Comparison of ENCODE assay signal across 10 mouse cellular contexts in the genomic region with DNA sequence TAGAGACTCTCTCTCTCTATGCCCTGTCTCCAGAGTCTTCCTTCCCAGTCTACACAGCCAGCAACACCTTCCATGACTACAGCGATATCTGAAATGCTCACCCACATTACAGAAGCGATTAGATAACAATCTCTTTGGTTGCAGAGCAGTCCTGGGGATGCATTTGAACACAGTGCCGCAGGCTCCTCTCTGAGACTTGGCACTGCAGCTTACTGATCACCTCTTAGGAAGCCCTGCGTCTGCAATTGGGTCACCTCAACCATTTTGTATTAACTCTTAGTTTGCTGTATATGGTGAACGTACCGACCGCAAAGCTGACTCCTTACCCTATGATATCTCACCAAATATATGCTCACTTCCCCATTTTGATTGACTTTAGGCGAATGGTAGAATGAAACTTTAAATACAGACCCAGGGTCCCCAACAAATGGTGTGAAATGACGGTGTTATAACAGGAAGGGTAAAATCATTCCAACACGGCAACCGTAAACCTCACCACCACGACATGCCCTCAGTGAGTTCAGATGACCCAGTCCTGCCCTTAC. TPM values are rescaled to one million over a fixed set of nuclear protein-coding genes. Genes with fewer than 3 reads are reported as not detected.
DNase-seq lines count a peak whose midpoint lies in the region; ATAC-seq and TF ChIP-seq lines count a peak whose summit lies in the region.
"Had no signal": no experiment of that assay in that cellular context is flagged by ENCODE, and none has a peak within 500 bp of the region (broad histone marks: within the 10 kb centered on the region; RNA-seq: fewer than 3 reads in every experiment).

No protein-coding gene starts in this region.

- H3K9ac ChIP-seq in heart, adult 2 months (ENCODE audit: low read depth, low read length): no peak overlapping the region
- no peak overlapping the region for H3K9ac ChIP-seq in liver, adult 2 months (ENCODE audit: low read depth, low read length)
- H3K9ac ChIP-seq in embryonic facial prominence, embryonic 15.5 days: no peak overlapping the region
- no peak overlapping the region for H3K9ac ChIP-seq in midbrain, postnatal 0 days (replicated peaks; ENCODE audit: low read length, poor library complexity, severe bottlenecking)

- H3K4me2 ChIP-seq in embryonic facial prominence, embryonic 15.5 days (replicated peaks): peak overlapping the region; percentile 41
- no peak overlapping the region for H3K4me2 ChIP-seq in midbrain, postnatal 0 days (ENCODE audit: low read depth, low read length, poor library complexity, severe bottlenecking)

- WGBS in heart, adult 2 months: 81% methylated on average over 12 of the region's 12 CpGs
- 68% methylated on average over 12 of the region's 12 CpGs for WGBS in liver, adult 2 months
- WGBS in embryonic facial prominence, embryonic 15.5 days: 76% methylated on average over 12 of the region's 12 CpGs
- WGBS in midbrain, postnatal 0 days: 85% methylated on average over 12 of the region's 12 CpGs

- no peak for TF ChIP-seq CTCF in heart, adult 2 months (IDR thresholded peaks at IDR 0.05)
- no peak for TF ChIP-seq CTCF in liver, adult 2 months (IDR thresholded peaks at IDR 0.05; ENCODE audit: low read depth, low read length)
- no peak for TF ChIP-seq CTCF in midbrain, postnatal 0 days (IDR thresholded peaks at IDR 0.05)

- H3K4me1 ChIP-seq in heart, adult 2 months (ENCODE audit: control insufficient read depth, insufficient read depth, low read length): peaks cover 1% of the 10 kb centered on the region
- H3K4me1 ChIP-seq in liver, adult 2 months (ENCODE audit: control insufficient read depth, insufficient read depth, low read length): peaks cover 4% of the 10 kb centered on the region
- H3K4me1 ChIP-seq in embryonic facial prominence, embryonic 15.5 days: 0 out of 2 replicates have a peak, but pooled peaks cover 8% of the 10 kb centered on the region
- no peaks in the 10 kb centered on the region for H3K4me1 ChIP-seq in midbrain, postnatal 0 days (ENCODE audit: insufficient read depth, low read length)

- no peak overlapping the region; the same call in 1 of the 2 replicates for H3K27ac ChIP-seq in heart, adult 2 months
- no peak overlapping the region for H3K27ac ChIP-seq in liver, adult 2 months (replicated peaks; ENCODE audit: insufficient read depth, low read depth, low read length)
- no peak overlapping the region; the same call in 1 of the 2 replicates for H3K27ac ChIP-seq in embryonic facial prominence, embryonic 15.5 days (replicated peaks)
- no peak overlapping the region for H3K27ac ChIP-seq in midbrain, postnatal 0 days (ENCODE audit: low read depth, low read length)

- no peaks in the 10 kb centered on the region for H3K79me2 ChIP-seq in heart, adult 2 months (replicated peaks; ENCODE audit: control insufficient read depth, insufficient read depth, low read length)
- H3K79me2 ChIP-seq in liver, adult 2 months (ENCODE audit: control insufficient read depth, insufficient read depth, low read length): no peaks in the 10 kb centered on the region

- intact Hi-C loops in heart, adult 2 months (cut with DNase I): no loop called here
- intact Hi-C loops in heart, postnatal 10 days (cut with DNase I): no loop called here

- no peak for TF ChIP-seq POLR2A in heart, adult 2 months (IDR thresholded peaks at IDR 0.05; ENCODE audit: insufficient read depth, low read depth, low read length)
- TF ChIP-seq POLR2A in liver, adult 2 months (IDR thresholded peaks at IDR 0.05; ENCODE audit: extremely low read depth, insufficient read depth, low read length): no peak

- no peak for TF ChIP-seq EP300 in heart, adult 2 months (IDR thresholded peaks at IDR 0.05; ENCODE audit: insufficient read depth, low read depth, low read length)

- no peaks in the 10 kb centered on the region for H3K27me3 ChIP-seq in heart, adult 2 months (ENCODE audit: control insufficient read depth, insufficient read depth, low read length)
- no peaks in the 10 kb centered on the region for H3K27me3 ChIP-seq in liver, adult 2 months (ENCODE audit: control insufficient read depth, insufficient read depth, low read length)
- H3K27me3 ChIP-seq in embryonic facial prominence, embryonic 15.5 days: no peaks in the 10 kb centered on the region
- H3K27me3 ChIP-seq in midbrain, postnatal 0 days (ENCODE audit: insufficient read depth, low read length): no peaks in the 10 kb centered on the region; the same call in 1 of the 2 replicates

- peak overlapping the region; percentile 51; the same call in 1 of the 2 replicates for H3K4me3 ChIP-seq in heart, adult 2 months
- H3K4me3 ChIP-seq in liver, adult 2 months (ENCODE audit: insufficient read depth, low read depth, low read length): peak overlapping the region; percentile 35
- peak overlapping the region; percentile 31 for H3K4me3 ChIP-seq in embryonic facial prominence, embryonic 15.5 days (replicated peaks)
- H3K4me3 ChIP-seq in midbrain, postnatal 0 days (ENCODE audit: low read depth, low read length): no peak overlapping the region

- H3K36me3 ChIP-seq in heart, adult 2 months (ENCODE audit: control insufficient read depth, insufficient read depth, low read length): no peaks in the 10 kb centered on the region
- H3K36me3 ChIP-seq in liver, adult 2 months (ENCODE audit: control insufficient read depth, insufficient read depth, low read length): no peaks in the 10 kb centered on the region
- H3K36me3 ChIP-seq in embryonic facial prominence, embryonic 15.5 days: no peaks in the 10 kb centered on the region
- no peaks in the 10 kb centered on the region for H3K36me3 ChIP-seq in midbrain, postnatal 0 days (ENCODE audit: insufficient read depth, low read length)

- DNase-seq in heart, adult 2 months: no peak
- DNase-seq in heart, postnatal 10 days: no peak
- DNase-seq in liver, adult 2 months (ENCODE audit: extremely low read depth, low read depth, low spot score): no peak
- DNase-seq in liver: no peak
- DNase-seq in Muller cell, postnatal 12 days (ENCODE audit: inconsistent ontology term): no peak
- no peak for DNase-seq in midbrain, postnatal 0 days (ENCODE audit: low spot score)
- DNase-seq: adrenal gland, adult 8-10 months; thymus, adult 18-20 months had no signal

- no peak for ATAC-seq in embryonic facial prominence, embryonic 15.5 days (ENCODE audit: insufficient number of reproducible peaks, low FRiP score, low TSS enrichment, low read depth)
- ATAC-seq in neutrophil, adult 5-6 weeks (ENCODE audit: extremely low read depth, insufficient number of reproducible peaks, low FRiP score, poor library complexity, severe bottlenecking): peak; percentile 38; the same call in 1 of the 2 replicates
- ATAC-seq in midbrain, postnatal 0 days (ENCODE audit: low FRiP score): no peak

- H3K9me3 ChIP-seq in embryonic facial prominence, embryonic 15.5 days (replicated peaks): no peaks in the 10 kb centered on the region
- H3K9me3 ChIP-seq in midbrain, postnatal 0 days (ENCODE audit: low read length): no peaks in the 10 kb centered on the region

RNA-seq across cellular contexts. Expression of gene Pnrc1, which starts 0.8 kb away (rescaled TPM):
- total RNA-seq in heart, adult 2 months (2021): 100 to 1,000 TPM; 151 to 170 TPM
- polyA plus RNA-seq in heart, adult 2 months (2012; rRNA removed): 39.8 and 40.5 TPM in 2 replicates
- total RNA-seq in heart, postnatal 10 days (2021): 100 to 1,000 TPM; 122 to 127 TPM
- 29.6 and 35.0 TPM in 2 replicates for total RNA-seq in liver, adult 2 months (2014; rRNA removed)
- 48.5 and 77.3 TPM in 2 replicates for polyA plus RNA-seq in liver, adult 2 months (2012; rRNA removed)
- 104 and 116 TPM in 2 replicates for polyA plus RNA-seq in embryonic facial prominence, embryonic 15.5 days (2015; fragmentation: Nextera tagmentation; extraction: Ambion mirVana)
- total RNA-seq in neutrophil, adult 5-6 weeks (2017): 391 and 398 TPM in 2 replicates
- total RNA-seq in midbrain, postnatal 0 days (2014; rRNA removed): 91.3 and 109 TPM in 2 replicates
- polyA plus RNA-seq in midbrain, postnatal 0 days (2015; fragmentation: Nextera tagmentation; extraction: Ambion mirVana): 41.3 and 43.6 TPM in 2 replicates

RNA-seq across cellular contexts. Expression of gene Rngtt, which starts 20.9 kb away (rescaled TPM):
- 10 to 100 TPM in 1 of 2 experiments, 1 to 10 TPM in 1; 8.9 to 10.9 TPM for total RNA-seq in heart, adult 2 months (2021)
- 2.9 and 3.9 TPM in 2 replicates for polyA plus RNA-seq in heart, adult 2 months (2012; rRNA removed)
- 10 to 100 TPM; 11.8 to 13.0 TPM for total RNA-seq in heart, postnatal 10 days (2021)
- total RNA-seq in liver, adult 2 months (2014; rRNA removed): 5.8 and 6.8 TPM in 2 replicates
- 1.3 TPM in 2 replicates for polyA plus RNA-seq in liver, adult 2 months (2012; rRNA removed)
- polyA plus RNA-seq in embryonic facial prominence, embryonic 15.5 days (2015; fragmentation: Nextera tagmentation; extraction: Ambion mirVana): 20.1 and 21.6 TPM in 2 replicates
- 36.3 and 43.6 TPM in 2 replicates for total RNA-seq in neutrophil, adult 5-6 weeks (2017)
- total RNA-seq in midbrain, postnatal 0 days (2014; rRNA removed): 16.1 and 17.7 TPM in 2 replicates
- polyA plus RNA-seq in midbrain, postnatal 0 days (2015; fragmentation: Nextera tagmentation; extraction: Ambion mirVana): 13.2 and 16.8 TPM in 2 replicates
